Mouse (Mus musculus) heart, postnatal 25 days (tissue): Measurements from ENCODE around the gene Rsph6a. TPM values are rescaled to one million over a fixed set of nuclear protein-coding genes. Genes with fewer than 3 reads are reported as not detected.

Experiments used
- DNase-seq: peaks from one replicate; pipeline ENCODE4 v3.0.0; 2022; ENCODE audit warnings: low spot score
- intact Hi-C: fragments of 180-260 bp; cut with DNase I; formaldehyde crosslinking; loops from one replicate; pipeline ENCODE4 v1.15.1; 2025
- total RNA-seq, 2 experiments: library from RNA; stranded (reverse); gene quantifications; 2 replicates each; pipeline ENCODE4 v1.2.3; 2021

The Rsph6a gene
- not detected for total RNA-seq

- DNase-seq = no peak
- intact Hi-C loops = no loop called here
Measured at GRCm38 (mm10) chr7:19054047-19054776, at the start of gene Rsph6a. Rsph6a (plus strand) TSS chr7:19054690.

GRCm38 (mm10) chr7:19005417-19006121 lies 48.9 kb upstream of the Rsph6a start:
- intact Hi-C loops = loop anchor here (1.0 kb wide), 1 partner anchor 109 kb away; no protein-coding TSS in a partner anchor

GRCm38 (mm10) chr7:19006476-19006875 lies 48.0 kb upstream of the Rsph6a start:
- peak; percentile 62 for DNase-seq
- intact Hi-C loops = loop anchor here (1.0 kb wide), 1 partner anchor 110 kb away; no protein-coding TSS in a partner anchor

More at GRCm38 (mm10) chr7:19005417-19006121, 48.9 kb upstream of the Rsph6a start:
- DNase-seq = no peak

DNA sequence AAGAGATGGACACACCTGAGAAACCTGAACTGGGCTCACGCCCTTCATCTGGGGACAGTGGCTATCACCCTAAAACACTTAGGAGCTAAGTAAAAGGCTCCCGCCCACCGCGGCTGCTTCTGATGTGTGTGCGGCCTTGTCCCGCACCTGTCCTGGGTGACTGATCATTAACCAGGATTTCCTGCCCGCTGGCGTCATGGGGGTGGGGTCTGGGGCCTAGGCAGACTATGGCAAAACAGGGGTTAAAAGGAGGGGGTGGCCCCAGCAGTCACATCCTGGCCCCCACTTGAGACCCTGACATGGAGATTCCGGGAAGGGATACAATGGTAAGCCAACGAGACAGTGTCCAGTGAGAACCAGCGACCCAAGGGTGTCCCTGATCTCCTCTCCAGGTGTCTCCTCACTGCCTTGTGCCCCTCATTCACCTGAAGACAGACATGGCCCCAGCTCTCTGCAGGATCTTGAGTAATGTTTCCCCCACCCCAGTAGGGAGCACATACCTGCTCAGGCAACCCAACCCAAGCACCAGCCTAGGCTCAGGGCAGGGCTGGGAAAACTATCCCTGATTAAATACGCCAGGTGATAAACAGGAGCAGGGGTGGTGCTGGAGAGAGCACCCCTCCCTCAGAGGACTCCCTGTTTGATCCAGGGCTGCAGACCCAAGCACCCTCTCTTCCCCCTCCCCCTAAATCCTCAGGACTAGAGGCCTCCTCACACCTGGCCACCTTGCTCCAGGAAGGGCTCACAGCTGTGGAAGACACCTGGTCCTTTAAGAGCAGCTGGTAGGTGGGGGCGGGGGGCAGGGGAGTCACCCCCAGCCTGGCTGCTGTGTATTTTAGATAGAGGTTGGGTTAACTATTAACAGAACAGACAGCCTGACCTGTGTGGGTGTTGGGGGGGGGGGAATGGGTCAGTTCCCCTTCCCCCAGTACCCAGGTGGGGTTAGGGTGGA lies 47.2 kb upstream of the Rsph6a start:
- intact Hi-C loops = no loop called here
- no peak for DNase-seq

DNA sequence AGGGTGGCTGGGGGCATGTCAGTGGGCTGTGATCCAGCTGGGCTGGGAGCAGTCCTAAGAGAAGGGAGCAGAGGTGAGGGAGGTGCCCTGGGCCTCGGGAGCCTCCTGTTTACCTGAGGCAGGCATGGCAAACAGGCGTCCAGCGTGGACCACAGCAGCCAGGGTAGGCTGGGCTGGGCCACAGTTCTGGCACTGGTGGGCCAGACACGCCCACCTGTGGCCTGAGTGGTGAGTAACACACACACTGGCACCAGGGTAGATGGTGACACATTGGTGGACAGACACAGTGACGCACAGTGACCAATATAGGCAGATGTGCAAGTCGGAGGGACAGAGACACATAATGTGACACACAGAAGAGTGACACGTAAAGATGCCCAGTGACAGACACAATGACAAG lies 43.9 kb upstream of the Rsph6a start:
- intact Hi-C loops = no loop called here
- no peak for DNase-seq

DNA sequence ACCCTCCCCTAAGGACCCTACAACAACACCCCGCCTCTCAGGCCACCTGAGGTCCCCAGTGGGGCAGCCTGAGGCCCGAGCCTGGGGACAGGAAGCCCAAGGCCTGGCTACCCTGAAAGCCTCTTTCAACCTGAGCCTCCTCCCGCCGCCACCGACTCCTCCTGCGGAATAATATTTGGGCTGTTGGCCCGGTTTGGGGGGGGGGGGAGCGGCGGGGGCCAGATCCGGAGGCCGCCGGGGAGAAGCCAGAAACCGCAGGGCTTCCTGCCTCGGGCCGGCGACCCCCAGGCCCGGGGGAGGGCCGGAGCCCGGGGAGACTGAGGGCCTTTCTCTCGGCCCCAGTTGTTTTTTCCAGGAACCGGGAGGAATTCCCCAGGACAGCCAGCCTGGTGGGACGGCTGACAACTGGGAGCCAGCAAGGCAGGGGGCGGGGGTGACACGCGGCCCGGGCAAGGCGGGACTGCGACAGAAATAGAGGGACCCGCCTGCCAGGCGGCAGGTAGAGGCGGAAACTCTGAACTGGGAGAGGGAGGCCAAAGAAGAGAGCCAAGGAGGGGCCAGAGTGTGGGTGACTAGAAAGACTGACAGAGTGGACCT lies 42.4 kb upstream of the Rsph6a start:
- no peak for DNase-seq
- intact Hi-C loops = no loop called here

DNA sequence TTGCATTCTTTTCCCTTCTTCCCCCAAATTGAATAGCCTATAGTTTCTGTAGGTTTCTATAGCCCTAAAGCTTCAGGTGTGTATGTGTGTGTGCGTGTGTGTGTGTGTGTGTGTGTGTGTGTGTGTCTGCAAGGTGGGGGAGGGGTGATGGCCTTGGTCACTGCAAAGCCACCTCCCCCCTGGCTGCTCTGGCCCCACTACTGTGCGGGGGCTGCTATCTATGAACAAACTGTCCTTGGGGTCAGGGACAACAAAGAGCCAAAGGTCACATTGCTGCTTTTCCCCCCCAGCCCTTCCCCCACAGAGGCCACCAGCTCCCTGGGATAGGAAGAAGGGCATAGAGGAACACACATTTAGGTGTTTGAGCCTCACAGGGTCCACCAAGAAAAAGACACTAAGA lies 41.6 kb upstream of the Rsph6a start:
- intact Hi-C loops = no loop called here
- no peak for DNase-seq

DNA sequence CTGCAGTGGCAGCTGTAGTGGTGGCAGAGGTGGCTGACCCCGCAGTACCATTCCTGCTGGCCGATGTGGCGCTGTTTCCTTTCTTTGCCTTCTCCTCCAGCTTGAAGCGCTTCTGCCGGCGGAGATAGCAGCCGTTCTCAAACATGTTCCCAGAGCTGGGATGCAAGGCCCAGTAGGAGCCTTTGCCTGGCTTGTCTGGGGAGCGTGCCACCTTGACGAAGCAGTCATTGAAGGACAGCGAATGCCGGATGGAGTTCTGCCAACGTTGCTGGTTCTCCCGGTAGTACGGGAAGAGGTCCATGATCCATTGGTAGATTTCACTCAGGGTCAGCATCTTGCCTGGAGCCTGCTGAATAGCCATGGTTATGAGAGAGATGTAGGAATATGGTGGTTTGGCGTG lies 40.0 kb upstream of the Rsph6a start:
- intact Hi-C loops = no loop called here
- DNase-seq = no peak

DNA sequence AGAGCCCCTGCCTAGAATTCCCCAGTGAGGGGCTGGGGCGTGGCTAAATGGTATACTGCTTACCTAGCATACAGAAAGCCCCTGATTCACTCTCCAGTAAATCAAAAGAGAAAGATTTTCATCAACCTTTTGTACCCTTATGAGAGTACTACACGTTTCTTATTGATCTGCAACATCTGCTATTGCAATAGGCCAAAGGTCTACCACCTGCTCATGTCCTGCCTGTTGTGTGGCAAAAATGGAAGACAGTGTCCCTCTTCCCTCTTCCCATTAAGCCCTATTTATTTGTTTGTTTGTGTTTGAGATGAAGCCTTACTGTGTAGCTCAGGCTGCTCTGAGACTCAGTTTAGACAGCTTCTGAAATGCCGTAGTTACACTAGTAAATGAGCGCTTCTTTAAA lies 38.4 kb upstream of the Rsph6a start:
- no peak for DNase-seq
- intact Hi-C loops = no loop called here

DNA sequence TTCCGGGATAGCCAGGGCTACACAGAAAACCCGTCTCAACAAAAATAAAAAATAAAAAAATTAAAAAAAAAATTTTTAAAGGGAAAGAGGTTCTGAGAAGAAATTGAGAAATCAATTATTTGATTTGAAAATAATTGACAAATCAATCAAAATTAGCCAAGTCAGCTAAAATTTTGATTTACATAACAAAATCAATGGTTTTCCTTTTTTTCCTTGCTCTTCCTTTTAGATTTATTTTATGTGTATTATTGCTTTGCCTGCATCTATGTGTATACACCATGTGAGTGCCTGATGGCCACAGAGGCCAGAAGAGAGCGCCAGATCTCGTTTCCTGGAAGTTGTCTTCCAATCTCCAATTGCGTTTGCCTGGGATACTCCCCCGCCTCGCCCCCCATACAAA lies 36.6 kb upstream of the Rsph6a start:
- DNase-seq = no peak
- intact Hi-C loops = no loop called here

GRCm38 (mm10) chr7:19021048-19021447 lies 33.4 kb upstream of the Rsph6a start:
- DNase-seq = no peak
- intact Hi-C loops = loop anchor here (2.0 kb wide), 1 partner anchor 100 kb away; no protein-coding TSS in a partner anchor

DNA sequence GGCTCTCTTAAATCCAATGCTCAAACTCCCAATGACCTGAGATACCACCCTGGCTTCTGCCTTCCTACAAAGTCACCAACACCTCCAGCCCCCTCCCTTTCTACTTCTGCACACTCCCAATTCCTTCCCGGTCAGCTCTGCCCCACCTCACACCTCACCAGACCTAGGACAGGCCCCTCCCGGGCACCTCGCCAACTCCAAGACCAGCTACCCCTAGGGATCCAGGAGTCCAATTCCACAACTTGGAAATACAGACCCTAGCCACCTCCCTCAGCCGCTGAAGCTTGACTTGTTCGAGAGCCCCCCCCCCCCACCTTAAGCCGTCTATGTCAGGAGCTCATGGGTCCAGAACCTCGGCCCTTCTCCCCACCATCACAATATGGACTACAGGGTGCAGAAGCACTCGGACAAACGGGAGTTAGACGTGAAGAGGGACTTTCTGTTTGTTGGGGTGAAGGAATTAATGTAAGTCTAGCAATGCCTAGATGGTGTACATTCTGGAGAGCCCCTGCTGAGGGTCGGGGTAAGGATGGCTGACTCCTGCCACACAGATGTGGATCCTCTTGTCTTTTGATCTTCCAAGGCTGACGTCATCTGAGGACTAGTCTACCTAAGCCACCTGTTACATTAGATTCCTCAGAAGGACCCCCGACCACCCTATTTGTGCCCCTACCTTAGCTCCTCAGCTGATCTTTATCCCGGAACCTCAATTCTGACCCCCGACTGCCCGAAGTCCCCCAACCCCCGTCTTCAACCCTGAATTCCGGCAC lies 32.1 kb upstream of the Rsph6a start:
- intact Hi-C loops = loop anchor here (2.0 kb wide), 1 partner anchor 14 kb away; no protein-coding TSS in a partner anchor
- DNase-seq = no peak

GRCm38 (mm10) chr7:19023357-19023814 lies 31.1 kb upstream of the Rsph6a start, which contains the start of gene Foxa3:
Foxa3 (minus strand) TSS chr7:19023538.
- DNase-seq = no peak
- intact Hi-C loops = loop anchor here (2.0 kb wide), 1 partner anchor 15 kb away; no protein-coding TSS in a partner anchor

- DNase-seq = peak; percentile 93
- intact Hi-C loops = no loop called here
Measured at GRCm38 (mm10) chr7:19024096-19024506, 30.4 kb upstream of the Rsph6a start, which contains the start of gene Sympk. Sympk (plus strand) TSS chr7:19024377.

- intact Hi-C loops = no loop called here
- no peak for DNase-seq
Measured at GRCm38 (mm10) chr7:19024581-19025255, 29.8 kb upstream of the Rsph6a start.

GRCm38 (mm10) chr7:19028067-19028466 lies 26.4 kb upstream of the Rsph6a start:
- DNase-seq = no peak
- intact Hi-C loops = no loop called here

DNA sequence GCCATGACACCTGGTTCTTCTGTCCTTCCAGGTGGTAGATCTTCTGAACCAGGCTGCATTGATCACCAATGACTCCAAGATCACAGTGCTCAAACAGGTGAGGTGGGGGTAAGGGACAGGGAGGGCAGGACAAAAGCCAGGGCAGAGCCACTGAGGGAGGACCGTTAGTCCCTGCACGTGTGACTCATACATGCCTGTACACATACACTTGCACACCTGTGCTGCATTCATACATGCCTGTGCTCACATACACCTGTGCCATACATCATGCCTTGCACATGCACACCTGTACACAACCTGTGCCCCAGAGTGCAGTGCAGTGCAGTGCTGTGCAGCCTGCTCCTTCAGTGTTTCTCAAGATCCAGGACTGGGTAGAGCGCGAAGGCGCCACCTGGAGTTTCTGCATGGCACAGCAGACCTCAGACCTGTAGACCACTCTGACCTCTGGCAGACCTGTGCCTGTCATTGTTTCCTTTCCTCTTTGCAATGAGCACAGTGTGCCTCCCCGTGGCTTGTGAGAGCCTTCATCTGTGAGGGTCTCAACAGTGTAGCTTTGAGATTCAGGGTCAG lies 25.3 kb upstream of the Rsph6a start:
- intact Hi-C loops = no loop called here
- no peak for DNase-seq

DNA sequence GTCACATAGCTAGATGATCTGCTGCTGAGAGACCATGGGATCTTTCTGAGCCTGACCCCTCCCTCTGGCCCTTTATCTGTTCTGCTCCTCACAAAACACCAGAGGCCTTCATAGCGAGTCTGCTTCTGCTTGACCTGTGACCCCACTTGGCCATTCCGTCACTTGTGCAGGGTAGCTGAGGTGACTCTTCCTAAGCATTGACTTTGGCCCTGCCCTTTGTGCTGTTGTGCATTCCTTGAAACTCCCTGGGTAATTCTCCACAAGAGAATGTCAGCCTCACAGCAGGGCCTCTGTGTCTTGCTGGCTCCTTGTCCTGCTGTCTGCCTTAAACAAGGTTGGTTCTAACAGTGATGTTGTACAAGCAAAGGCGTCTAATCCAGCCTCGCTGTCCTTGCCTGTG lies 22.8 kb upstream of the Rsph6a start:
- DNase-seq = no peak
- intact Hi-C loops = no loop called here
